Mouse (Mus musculus): ENCODE measurements around the gene Elmsan1.

GRCm38 (mm10) chr12:84214495-84215175 lies 4.0 kb downstream of the Elmsan1 start:
- TF ChIP-seq EP300 (IDR thresholded peaks at IDR 0.05; ENCODE audit: low read depth) (no peak), CTCF (IDR thresholded peaks at IDR 0.05; ENCODE audit: low read depth) (no peak)
